Mouse (Mus musculus): ENCODE data around the gene Jpt1. TPM values are rescaled to one million over a fixed set of nuclear protein-coding genes. Genes with fewer than 3 reads are reported as not detected.

Jpt1 gene
- 72.9 TPM for polyA plus RNA-seq (2014; fragmentation: Illumina TruSeq; extraction: RNeasy Lipid Tissue Mini Kit (QIAGEN cat#74804); ENCODE audit: low read depth, low replicate concordance)

GRCm38 (mm10) chr11:115514238-115514663 lies at the start of gene Jpt1:
Gene Jpt1, minus strand, starts transcription at chr11:115514387.

GRCm38 (mm10) chr11:115536038-115536681 lies 22.0 kb upstream of the Jpt1 start, which contains the start of gene Sumo2:
Gene Sumo2, minus strand, starts transcription at chr11:115536276.

GRCm38 (mm10) chr11:115491356-115492083 lies 22.7 kb downstream of the Jpt1 start, which contains the start of gene Nt5c:
Gene Nt5c, minus strand, starts transcription at chr11:115491862.

GRCm38 (mm10) chr11:115475025-115475757 lies 39.0 kb downstream of the Jpt1 start, which contains the start of gene Armc7:
Gene Armc7, plus strand, starts transcription at chr11:115475667.

GRCm38 (mm10) chr11:115462243-115462891 lies 51.8 kb downstream of the Jpt1 start, which contains the start of gene Slc16a5:
Gene Slc16a5, plus strand, starts transcription at chr11:115462474.

Other genes with a start within 250 kb of the Jpt1 start
- gene Grin2c, start 247.1 kb downstream of the Jpt1 start, polyA plus RNA-seq (2014; fragmentation: Illumina TruSeq; extraction: RNeasy Lipid Tissue Mini Kit (QIAGEN cat#74804); ENCODE audit: low read depth, low replicate concordance) = not detected
- 9.3 TPM for gene Fdxr, start 237.3 kb downstream of the Jpt1 start, polyA plus RNA-seq (2014; fragmentation: Illumina TruSeq; extraction: RNeasy Lipid Tissue Mini Kit (QIAGEN cat#74804); ENCODE audit: low read depth, low replicate concordance)
- gene Fads6, start 216.7 kb downstream of the Jpt1 start, polyA plus RNA-seq (2014; fragmentation: Illumina TruSeq; extraction: RNeasy Lipid Tissue Mini Kit (QIAGEN cat#74804); ENCODE audit: low read depth, low replicate concordance) = 4.6 TPM
- gene Otop2, start 207.2 kb downstream of the Jpt1 start, polyA plus RNA-seq (2014; fragmentation: Illumina TruSeq; extraction: RNeasy Lipid Tissue Mini Kit (QIAGEN cat#74804); ENCODE audit: low read depth, low replicate concordance) = not detected
- gene Ush1g, start 192.3 kb downstream of the Jpt1 start, polyA plus RNA-seq (2014; fragmentation: Illumina TruSeq; extraction: RNeasy Lipid Tissue Mini Kit (QIAGEN cat#74804); ENCODE audit: low read depth, low replicate concordance) = not detected
- not detected for gene Otop3, start 179.7 kb downstream of the Jpt1 start, polyA plus RNA-seq (2014; fragmentation: Illumina TruSeq; extraction: RNeasy Lipid Tissue Mini Kit (QIAGEN cat#74804); ENCODE audit: low read depth, low replicate concordance)
- 5.4 TPM for gene Hid1, start 146.6 kb downstream of the Jpt1 start, polyA plus RNA-seq (2014; fragmentation: Illumina TruSeq; extraction: RNeasy Lipid Tissue Mini Kit (QIAGEN cat#74804); ENCODE audit: low read depth, low replicate concordance)
- 4.5 TPM for gene Cdr2l, start 132.5 kb downstream of the Jpt1 start, polyA plus RNA-seq (2014; fragmentation: Illumina TruSeq; extraction: RNeasy Lipid Tissue Mini Kit (QIAGEN cat#74804); ENCODE audit: low read depth, low replicate concordance)
- 64.3 TPM for gene Mrpl58, start 110.6 kb downstream of the Jpt1 start, polyA plus RNA-seq (2014; fragmentation: Illumina TruSeq; extraction: RNeasy Lipid Tissue Mini Kit (QIAGEN cat#74804); ENCODE audit: low read depth, low replicate concordance)
- 496 TPM for gene Atp5h, start 94.4 kb downstream of the Jpt1 start, polyA plus RNA-seq (2014; fragmentation: Illumina TruSeq; extraction: RNeasy Lipid Tissue Mini Kit (QIAGEN cat#74804); ENCODE audit: low read depth, low replicate concordance)
- 34.3 TPM for gene Kctd2, start 94.3 kb downstream of the Jpt1 start, polyA plus RNA-seq (2014; fragmentation: Illumina TruSeq; extraction: RNeasy Lipid Tissue Mini Kit (QIAGEN cat#74804); ENCODE audit: low read depth, low replicate concordance)
- 1.9 TPM for gene Trim80, start 73.8 kb downstream of the Jpt1 start, polyA plus RNA-seq (2014; fragmentation: Illumina TruSeq; extraction: RNeasy Lipid Tissue Mini Kit (QIAGEN cat#74804); ENCODE audit: low read depth, low replicate concordance)
- gene Slc16a5, start 51.9 kb downstream of the Jpt1 start, polyA plus RNA-seq (2014; fragmentation: Illumina TruSeq; extraction: RNeasy Lipid Tissue Mini Kit (QIAGEN cat#74804); ENCODE audit: low read depth, low replicate concordance) = 0.24 TPM
- gene Armc7, start 38.7 kb downstream of the Jpt1 start, polyA plus RNA-seq (2014; fragmentation: Illumina TruSeq; extraction: RNeasy Lipid Tissue Mini Kit (QIAGEN cat#74804); ENCODE audit: low read depth, low replicate concordance) = 7.0 TPM
- 39.8 TPM for gene Nt5c, start 22.5 kb downstream of the Jpt1 start, polyA plus RNA-seq (2014; fragmentation: Illumina TruSeq; extraction: RNeasy Lipid Tissue Mini Kit (QIAGEN cat#74804); ENCODE audit: low read depth, low replicate concordance)
- 253 TPM for gene Sumo2, start 21.9 kb upstream of the Jpt1 start, polyA plus RNA-seq (2014; fragmentation: Illumina TruSeq; extraction: RNeasy Lipid Tissue Mini Kit (QIAGEN cat#74804); ENCODE audit: low read depth, low replicate concordance)
- gene Nup85, start 50.0 kb upstream of the Jpt1 start, polyA plus RNA-seq (2014; fragmentation: Illumina TruSeq; extraction: RNeasy Lipid Tissue Mini Kit (QIAGEN cat#74804); ENCODE audit: low read depth, low replicate concordance) = 35.1 TPM
- gene Mrps7, start 89.5 kb upstream of the Jpt1 start, polyA plus RNA-seq (2014; fragmentation: Illumina TruSeq; extraction: RNeasy Lipid Tissue Mini Kit (QIAGEN cat#74804); ENCODE audit: low read depth, low replicate concordance) = 54.4 TPM
- gene Gga3, start 89.7 kb upstream of the Jpt1 start, polyA plus RNA-seq (2014; fragmentation: Illumina TruSeq; extraction: RNeasy Lipid Tissue Mini Kit (QIAGEN cat#74804); ENCODE audit: low read depth, low replicate concordance) = 19.1 TPM
- gene Mif4gd, start 98.6 kb upstream of the Jpt1 start, polyA plus RNA-seq (2014; fragmentation: Illumina TruSeq; extraction: RNeasy Lipid Tissue Mini Kit (QIAGEN cat#74804); ENCODE audit: low read depth, low replicate concordance) = 75.7 TPM
- 51.0 TPM for gene Slc25a19, start 113.9 kb upstream of the Jpt1 start, polyA plus RNA-seq (2014; fragmentation: Illumina TruSeq; extraction: RNeasy Lipid Tissue Mini Kit (QIAGEN cat#74804); ENCODE audit: low read depth, low replicate concordance)
- 55.1 TPM for gene Grb2, start 194.2 kb upstream of the Jpt1 start, polyA plus RNA-seq (2014; fragmentation: Illumina TruSeq; extraction: RNeasy Lipid Tissue Mini Kit (QIAGEN cat#74804); ENCODE audit: low read depth, low replicate concordance)

Measured in adipose tissue, adult 10 weeks (tissue).